Mouse (Mus musculus) intestine, postnatal 0 days (tissue): Measurements from ENCODE around the gene Anapc5. TPM values are rescaled to one million over a fixed set of nuclear protein-coding genes. Genes with fewer than 3 reads are reported as not detected.

Experiments used
- ATAC-seq: fragments of 200-750 bp; cut with Nextera tagmentation; 2 replicates; pipeline ENCODE4 v1.8.0; 2017; ENCODE audit warnings: mild to moderate bottlenecking, moderate TSS enrichment, moderate library complexity
- H3K27ac ChIP-seq: fragments of 300-500 bp; sonication (generic); 2 replicates; pipeline ENCODE4 v1.5.1; 2014; ENCODE audit warnings: mild to moderate bottlenecking, low read depth, low read length, moderate library complexity
- H3K27me3 ChIP-seq: fragments of 300-500 bp; sonication (generic); replicated peaks from 2 replicates; pipeline ENCODE4 v1.6.1; 2014; ENCODE audit warnings: low read length, mixed read lengths; ENCODE audit not compliant: control insufficient read depth, insufficient read depth
- H3K36me3 ChIP-seq: fragments of 300-500 bp; sonication (generic); 2 replicates; pipeline ENCODE4 v1.6.1; 2014; ENCODE audit warnings: mild to moderate bottlenecking, moderate library complexity; ENCODE audit not compliant: control insufficient read depth, insufficient read depth
- H3K4me1 ChIP-seq: fragments of 300-500 bp; sonication (generic); replicated peaks from 2 replicates; pipeline ENCODE4 v1.6.1; 2014; ENCODE audit warnings: antibody characterized with exemption, low read length, mixed read lengths; ENCODE audit not compliant: control insufficient read depth, insufficient read depth
- H3K4me2 ChIP-seq: fragments of 300-500 bp; sonication (generic); replicated peaks from 2 replicates; pipeline ENCODE4 v1.6.1; 2014; ENCODE audit warnings: low read depth, mild to moderate bottlenecking, moderate library complexity
- H3K4me3 ChIP-seq: fragments of 300-500 bp; sonication (generic); 2 replicates; pipeline ENCODE4 v1.5.1; 2014; ENCODE audit warnings: low read depth, low read length
- H3K9ac ChIP-seq: fragments of 300-500 bp; sonication (generic); 2 replicates; pipeline ENCODE4 v1.6.1; 2014; ENCODE audit warnings: mild to moderate bottlenecking, low read depth, low read length
- H3K9me3 ChIP-seq: fragments of 300-500 bp; sonication (generic); 2 replicates; pipeline ENCODE4 v1.6.1; 2016; ENCODE audit warnings: mixed run types; ENCODE audit not compliant: control insufficient read depth
- CTCF ChIP-seq: sonication (generic); IDR thresholded peaks from 2 replicates; pipeline ENCODE4 v1.5.1; 2016; ENCODE audit warnings: low read depth, mild to moderate bottlenecking, control low read depth, antibody characterized with exemption, moderate library complexity
- WGBS: fragments of 180-500 bp; shearing (Covaris S2); extraction: QIAGEN DNeasy Blood & Tissue Kit; methylation state at CpG from one replicate; pipeline ENCODE4 v1.1.7; 2014; 5-methylcytosine and 5-hydroxymethylcytosine counted together
- polyA plus RNA-seq: library from polyadenylated mRNA; unstranded; fragments of >200 nt; fragmentation: Nextera tagmentation; extraction: Ambion mirVana; gene quantifications from 2 replicates; pipeline ENCODE4 v1.2.1, GENCODE M21; 2015

The Anapc5 gene
- polyA plus RNA-seq, 1 experiment from 2014 or later: 134 TPM

DNA sequence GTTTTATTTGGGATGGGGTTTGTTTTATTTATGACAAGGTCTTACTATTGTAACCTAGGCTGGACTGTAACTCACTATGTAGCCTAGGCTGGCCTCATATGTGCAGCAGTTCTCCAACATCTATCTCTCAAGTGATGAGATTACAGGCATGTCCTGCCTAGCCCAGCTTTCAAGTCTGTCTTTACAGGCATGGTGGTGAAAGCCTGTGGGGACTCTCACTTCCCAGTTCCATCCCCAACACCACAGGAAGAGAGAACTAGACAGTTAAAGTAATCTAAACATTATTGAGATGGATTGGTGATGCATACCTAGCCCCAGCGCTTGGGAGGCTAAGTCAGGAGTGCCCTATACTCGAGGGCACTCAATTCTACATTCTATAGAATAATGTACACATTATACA, 32.4 kb downstream of the Anapc5 start:
- WGBS: 64% methylated on average over 2 of the region's 2 CpGs
- TF ChIP-seq CTCF: no peak
- peaks cover 46% of the 10 kb centered on the region for H3K36me3 ChIP-seq

DNA sequence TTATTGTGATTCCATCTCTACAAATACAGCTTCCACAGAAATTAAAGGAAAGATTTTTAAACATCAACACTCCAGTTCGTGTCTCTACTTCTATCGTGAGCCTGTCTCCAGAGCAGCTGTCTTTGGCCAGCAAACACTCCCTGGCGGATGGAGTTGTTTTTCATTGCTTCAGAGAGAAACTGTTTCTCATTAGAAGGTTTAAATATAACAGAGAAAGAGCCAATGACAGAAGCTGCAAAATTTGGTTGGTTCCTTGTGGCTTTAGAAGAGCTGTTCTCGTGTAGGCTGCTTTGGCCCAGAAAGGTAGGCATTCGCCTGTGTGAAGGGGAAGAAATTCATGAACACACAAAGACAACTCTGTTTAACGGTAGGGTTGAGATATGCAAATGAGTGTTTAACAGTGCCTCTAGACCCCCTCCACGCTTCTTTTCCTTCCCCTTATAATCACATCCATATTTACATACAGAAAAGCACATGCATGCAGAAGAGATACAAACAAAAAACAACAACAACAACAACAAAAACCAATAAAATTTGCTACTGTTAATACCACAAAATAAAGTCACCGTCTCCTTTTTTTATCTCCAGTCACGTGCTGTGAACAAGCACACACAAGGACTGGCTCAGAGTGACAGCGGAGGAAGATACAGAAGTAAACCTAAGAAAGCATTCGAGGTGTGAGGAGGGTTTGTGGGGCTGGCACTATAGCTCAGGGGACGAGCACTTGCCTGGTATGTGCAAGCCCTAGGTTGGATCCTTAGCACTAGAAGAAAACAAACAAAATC, 34.9 kb downstream of the Anapc5 start:
- Histone ChIP-seq H3K9ac (no peak overlapping the region), H3K36me3 (peaks cover 26% of the 10 kb centered on the region; the same call in 1 of the 2 replicates), H3K27me3 (no peaks in the 10 kb centered on the region), H3K9me3 (no peaks in the 10 kb centered on the region), H3K4me3 (no peak overlapping the region), H3K4me1 (no peaks in the 10 kb centered on the region), H3K4me2 (no peak overlapping the region), H3K27ac (no peak overlapping the region)
- ATAC-seq: no peak
- 59% methylated on average over 12 of the region's 12 CpGs for WGBS
- TF ChIP-seq CTCF: no peak

More for the DNA sequence above, 32.4 kb downstream of the Anapc5 start:
- Histone ChIP-seq H3K27me3 (no peaks in the 10 kb centered on the region), H3K27ac (no peak overlapping the region), H3K9ac (no peak overlapping the region), H3K4me2 (no peak overlapping the region), H3K9me3 (no peaks in the 10 kb centered on the region), H3K4me3 (no peak overlapping the region), H3K4me1 (no peaks in the 10 kb centered on the region)
- ATAC-seq: no peak

DNA sequence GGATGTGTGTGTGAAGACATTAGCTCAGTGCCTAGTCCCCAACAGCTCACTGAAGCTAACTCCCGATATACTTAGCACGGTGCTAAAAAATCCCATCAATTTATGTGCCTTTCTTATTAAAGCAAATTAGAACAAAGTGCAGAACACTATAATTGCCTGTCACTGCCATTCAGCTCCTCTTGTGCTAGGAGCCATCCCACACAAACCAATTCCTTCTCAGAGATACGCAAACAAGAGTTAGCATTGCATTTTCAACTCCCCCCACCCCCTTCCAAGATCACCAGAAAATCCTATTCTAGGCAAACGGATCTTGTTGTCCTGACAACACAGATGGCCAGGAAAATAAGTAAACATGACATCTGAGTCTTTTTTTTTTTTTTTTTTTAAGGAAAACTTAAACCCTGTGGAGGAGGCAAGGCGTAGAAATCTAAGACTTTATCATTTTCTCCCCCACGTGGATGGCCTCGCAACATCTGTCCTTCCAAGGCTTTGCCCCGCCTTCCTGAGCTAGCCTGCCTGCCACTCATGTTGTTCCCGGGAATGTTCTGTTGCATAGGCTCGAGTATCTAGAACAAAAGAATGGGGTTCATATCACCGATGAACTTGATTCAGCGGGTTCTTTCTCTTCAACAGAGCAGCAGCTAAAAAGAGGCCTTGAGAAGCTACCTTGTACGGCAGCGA, 37.3 kb downstream of the Anapc5 start:
- Histone ChIP-seq H3K36me3 (peaks cover 16% of the 10 kb centered on the region; the same call in 1 of the 2 replicates), H3K27me3 (no peaks in the 10 kb centered on the region), H3K27ac (no peak overlapping the region), H3K4me2 (no peak overlapping the region), H3K9me3 (no peaks in the 10 kb centered on the region), H3K9ac (no peak overlapping the region), H3K4me3 (no peak overlapping the region), H3K4me1 (no peaks in the 10 kb centered on the region)
- ATAC-seq: no peak
- TF ChIP-seq CTCF: no peak
- 42% methylated on average over 14 of the region's 14 CpGs for WGBS

DNA sequence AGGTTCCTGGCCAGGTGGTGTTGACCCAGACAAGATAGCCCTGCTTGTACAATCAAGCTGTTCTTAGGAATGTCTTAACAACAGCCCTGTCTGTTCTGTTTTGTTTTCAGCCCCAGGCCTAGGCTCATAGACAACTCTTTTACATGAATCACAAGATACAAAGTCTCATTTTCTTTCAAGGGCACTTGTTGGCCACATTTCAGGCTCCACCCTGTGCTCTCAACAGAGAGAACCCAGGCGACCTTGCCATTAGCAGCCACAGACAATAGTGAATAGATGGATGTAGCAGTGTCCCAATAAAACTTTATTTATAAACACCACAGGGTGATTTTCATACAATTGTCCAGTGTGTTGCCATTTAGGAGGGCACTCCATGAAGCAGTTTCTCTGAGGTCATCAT, 39.1 kb downstream of the Anapc5 start:
- Histone ChIP-seq H3K4me2 (no peak overlapping the region), H3K4me3 (no peak overlapping the region), H3K4me1 (no peaks in the 10 kb centered on the region), H3K27ac (no peak overlapping the region), H3K27me3 (no peaks in the 10 kb centered on the region), H3K36me3 (no peaks in the 10 kb centered on the region; the same call in 1 of the 2 replicates), H3K9ac (no peak overlapping the region), H3K9me3 (no peaks in the 10 kb centered on the region)
- no peak for ATAC-seq
- no peak for TF ChIP-seq CTCF
- WGBS: 29% methylated on average over 1 of the region's 1 CpGs

DNA sequence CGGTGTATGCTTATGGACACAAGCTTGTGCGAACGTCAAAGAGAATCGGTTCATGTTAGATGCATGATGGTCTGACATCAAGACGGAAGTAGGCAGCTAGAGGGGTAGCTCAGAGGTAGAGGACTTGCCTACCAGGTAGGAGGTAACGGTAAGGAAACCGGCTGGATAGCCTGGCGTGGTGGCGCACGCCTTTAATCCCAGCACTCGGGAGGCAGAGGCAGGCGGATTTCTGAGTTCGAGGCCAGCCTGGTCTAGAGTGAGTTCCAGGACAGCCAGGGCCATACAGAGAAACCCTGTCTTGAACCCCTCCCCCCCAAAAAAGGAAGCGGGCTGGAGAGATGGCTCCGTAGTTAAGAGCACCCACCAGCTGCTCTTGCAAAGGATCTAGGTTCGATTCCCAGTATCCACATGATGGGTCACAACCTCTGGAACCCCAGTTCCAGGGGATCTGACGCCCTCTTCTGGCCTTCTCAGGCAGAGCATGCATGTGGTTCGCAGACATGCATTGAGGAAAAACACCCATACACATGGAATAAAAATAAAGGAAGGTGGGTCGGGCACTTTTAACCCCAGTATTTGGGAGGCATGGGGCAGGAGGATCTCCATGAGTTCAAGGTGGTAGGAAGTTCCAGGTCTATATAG, 40.2 kb downstream of the Anapc5 start:
- no peak overlapping the region for H3K4me2 ChIP-seq
- H3K4me1 ChIP-seq: no peaks in the 10 kb centered on the region
- no peaks in the 10 kb centered on the region for H3K27me3 ChIP-seq
- peak; percentile 38 for TF ChIP-seq CTCF
- ATAC-seq: no peak
- 90% methylated on average over 19 of the region's 19 CpGs for WGBS
- no peak overlapping the region for H3K27ac ChIP-seq
- no peak overlapping the region for H3K9ac ChIP-seq
- H3K4me3 ChIP-seq: no peak overlapping the region
- no peaks in the 10 kb centered on the region for H3K9me3 ChIP-seq
- no peaks in the 10 kb centered on the region; the same call in 1 of the 2 replicates for H3K36me3 ChIP-seq

DNA sequence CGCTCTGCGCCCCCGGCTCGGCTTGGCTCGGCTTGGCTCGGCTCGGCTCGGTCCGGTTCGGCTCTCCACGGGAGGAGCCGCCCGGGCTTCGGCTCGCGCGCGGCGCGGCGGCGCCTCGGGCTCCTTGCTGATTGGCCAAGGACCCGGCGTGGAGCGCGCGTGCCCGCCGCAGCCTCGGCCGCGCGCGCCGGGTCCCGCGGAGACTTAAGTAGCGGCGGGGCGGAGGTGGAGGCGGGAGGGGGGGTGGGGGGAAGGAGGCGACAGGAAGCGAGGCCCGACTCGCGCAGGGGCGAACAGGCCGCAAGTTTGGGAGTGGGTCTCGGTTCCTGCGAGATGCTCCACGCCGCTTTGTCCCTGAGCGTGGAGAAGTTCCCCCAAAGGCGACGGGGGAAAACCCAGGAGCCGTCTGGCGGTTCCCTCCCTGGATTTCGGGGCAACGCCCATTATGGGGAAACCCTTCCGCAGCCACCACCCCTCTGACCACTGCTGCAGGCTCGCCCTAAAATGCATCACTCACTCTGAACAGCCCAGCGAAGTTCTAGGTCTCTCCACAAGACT, 41.8 kb downstream of the Anapc5 start, which contains the start of gene Camkk2:
Gene Camkk2 (minus strand): TSS at position 133 of the 558 bp plus-strand sequence.
- Histone ChIP-seq H3K9me3 (no peaks in the 10 kb centered on the region), H3K4me1 (no peaks in the 10 kb centered on the region), H3K4me3 (peak within 1 kb of the TSS; percentile 78), H3K36me3 (no peaks in the 10 kb centered on the region; the same call in 1 of the 2 replicates), H3K27ac (peak within 1 kb of the TSS; percentile 64), H3K9ac (peak within 1 kb of the TSS; percentile 89), H3K4me2 (peak within 1 kb of the TSS; percentile 99), H3K27me3 (no peaks in the 10 kb centered on the region)
- TF ChIP-seq CTCF: no peak
- peak; percentile 87 for ATAC-seq
- under 1% methylated on average over 43 of the region's 63 CpGs for WGBS
